Mouse (Mus musculus) hindlimb bud, embryonic 11.5 days (tissue): ENCODE results near the gene Serpinb1b.

Experiments
- DNase-seq: peaks from one replicate; pipeline ENCODE4 v3.0.0-alpha.2; 2012; ENCODE audit warnings: low read depth, low spot score; ENCODE audit errors: extremely low spot score

The Serpinb1b gene

DNA sequence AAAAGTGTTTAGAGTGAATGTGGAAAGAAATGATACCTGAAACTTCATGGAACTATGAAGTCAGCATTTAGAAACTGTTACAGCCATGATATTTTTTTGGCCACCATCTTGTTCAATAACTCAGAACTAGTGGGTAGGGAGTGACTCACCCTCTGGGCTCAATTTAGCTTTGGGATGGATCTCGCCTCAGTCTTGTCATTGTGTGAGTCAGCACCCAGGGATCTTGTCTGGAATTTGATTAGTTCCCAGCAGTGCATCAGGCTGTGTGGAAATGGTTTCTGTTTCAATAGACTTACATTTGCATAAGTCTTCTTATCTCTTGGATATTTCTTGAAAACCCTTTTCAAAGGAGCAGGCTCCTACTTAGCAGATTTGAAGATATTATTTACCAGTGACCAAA lies 12.2 kb downstream of the Serpinb1b start:
- no peak for DNase-seq

DNA sequence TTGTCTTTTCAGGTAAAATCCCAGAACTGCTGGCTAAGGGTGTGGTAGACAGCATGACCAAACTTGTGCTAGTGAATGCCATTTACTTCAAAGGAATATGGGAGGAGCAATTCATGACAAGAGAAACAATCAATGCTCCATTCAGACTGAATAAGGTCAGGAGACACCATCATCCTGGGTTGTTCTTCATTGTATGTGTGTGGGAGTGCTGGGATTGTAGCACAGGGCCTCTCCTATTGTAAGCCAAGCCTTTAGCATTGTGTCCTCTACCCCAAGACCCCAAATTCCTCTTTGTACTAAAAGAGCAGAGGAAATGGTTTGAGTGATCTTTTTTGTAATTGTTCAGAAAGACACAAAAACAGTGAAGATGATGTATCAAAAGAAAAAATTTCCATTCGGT lies 12.9 kb downstream of the Serpinb1b start:
- no peak for DNase-seq

DNA sequence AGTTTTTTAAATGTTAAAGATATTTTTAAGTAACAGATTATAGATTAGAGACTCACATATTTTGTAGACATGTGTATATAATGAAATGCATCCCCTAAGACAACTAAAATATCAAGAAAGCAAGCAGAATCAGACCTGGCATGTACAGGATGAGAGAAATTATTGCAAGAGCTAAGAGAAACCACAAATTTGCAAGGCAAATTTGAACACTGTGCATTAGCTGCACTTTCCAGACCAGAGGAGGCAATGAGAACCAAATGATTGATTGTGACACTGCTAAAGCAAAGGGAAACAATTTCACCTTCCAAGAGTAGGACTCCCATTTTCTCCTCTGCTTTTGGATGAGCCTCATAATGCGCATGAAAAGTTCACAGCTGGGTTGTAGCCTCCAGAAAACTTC lies 17.2 kb downstream of the Serpinb1b start:
- DNase-seq: no peak

DNA sequence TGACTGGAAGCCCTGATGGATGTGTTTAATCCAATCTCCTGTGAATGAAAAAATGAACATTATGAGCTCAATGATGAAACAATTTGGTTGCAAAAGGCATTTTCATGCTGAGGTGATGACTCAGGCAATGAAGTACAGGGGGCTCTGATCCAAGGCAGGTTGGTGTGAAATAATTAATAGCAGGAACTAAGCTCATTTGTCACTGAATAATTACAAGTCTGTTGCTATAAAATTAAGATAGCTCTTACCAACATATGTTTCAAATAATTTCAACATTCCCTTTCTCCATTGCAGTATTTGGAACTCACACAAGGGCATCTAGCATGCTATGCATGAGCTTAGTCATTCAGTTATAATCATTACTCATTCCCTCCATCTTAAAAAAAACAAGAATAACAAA lies 27.3 kb downstream of the Serpinb1b start:
- no peak for DNase-seq

DNA sequence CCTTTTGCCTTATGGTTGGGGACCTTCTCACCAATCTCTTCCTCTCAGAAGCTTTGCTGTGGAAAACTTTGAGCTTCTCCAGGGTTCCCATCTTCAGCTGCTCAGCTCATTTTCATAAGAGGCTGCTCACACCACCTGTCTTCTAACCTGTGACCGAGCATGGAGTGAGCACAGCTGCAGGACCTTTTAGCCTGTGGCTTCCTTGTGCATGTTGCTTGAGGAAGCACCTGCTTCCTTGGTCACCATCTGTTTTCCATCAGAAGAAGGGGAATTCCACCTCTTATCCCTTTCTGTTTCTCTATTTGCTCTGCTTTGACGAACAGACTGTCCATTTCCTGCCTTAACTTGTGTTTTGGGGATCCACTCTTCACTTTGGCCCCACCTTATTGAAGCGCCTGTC lies 34.7 kb downstream of the Serpinb1b start:
- no peak for DNase-seq

DNA sequence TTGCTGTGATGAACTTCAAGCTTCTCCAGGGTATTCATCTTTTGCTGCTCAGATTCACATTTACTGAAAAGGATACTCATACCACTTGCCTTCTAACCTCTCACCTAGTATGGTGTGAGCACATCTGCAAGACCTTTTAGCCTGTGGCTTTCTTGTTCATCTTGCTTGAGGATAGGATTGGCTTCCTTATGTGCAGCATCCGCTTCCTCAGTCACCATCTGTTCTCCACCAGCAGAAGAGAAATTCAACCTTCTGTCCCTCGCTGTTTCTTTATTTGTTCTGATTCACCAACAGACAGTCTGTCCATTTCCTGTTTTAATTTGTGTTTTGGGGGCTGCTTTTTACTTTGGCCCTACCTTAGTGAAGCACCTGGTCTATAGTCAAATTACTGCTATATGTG lies 59.3 kb downstream of the Serpinb1b start:
- DNase-seq: no peak

DNA sequence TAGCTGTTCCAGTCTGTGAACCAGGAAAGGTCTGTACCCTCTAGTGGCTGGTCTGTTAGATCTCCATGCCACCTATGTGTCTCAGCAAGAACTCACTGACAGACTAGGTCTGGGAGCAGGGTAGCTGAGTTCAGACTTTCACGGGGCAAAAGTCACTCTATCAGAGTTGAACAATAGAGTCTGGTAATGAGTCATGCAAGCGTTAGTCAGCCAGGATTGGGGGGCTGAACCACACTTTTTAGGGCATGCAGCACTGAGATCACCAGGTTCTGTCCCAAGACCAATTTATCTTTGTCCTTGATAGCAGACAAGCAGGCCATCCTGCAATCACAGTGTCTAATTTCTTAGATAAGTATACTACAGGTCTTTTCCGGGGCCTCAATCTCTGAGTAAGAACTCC lies 63.1 kb downstream of the Serpinb1b start:
- no peak for DNase-seq
